Mouse (Mus musculus): Measurements from ENCODE around the gene Slc25a14. TPM values are rescaled to one million over a fixed set of nuclear protein-coding genes. Genes with fewer than 3 reads are reported as not detected.

Slc25a14 gene
- total RNA-seq, 2 experiments from 2014 or later, result 10.1 to 13.0 TPM

Small RNAs within 50 kb of the gene (microRNA-seq; reads per million reads assigned to microRNA genes)
- 0 reads per million in 2 experiments for gene Gm27828 (ENCODE audit: borderline number of aligned reads in 2 of 2)

Other genes with a start within 250 kb of the Slc25a14 start
- 10 to 100 TPM in 1 of 2 experiments, 1 to 10 TPM in 1; 9.9 to 14.6 TPM for gene Elf4, start 160.3 kb upstream of the Slc25a14 start, total RNA-seq (2021)
- 100 to 1,000 TPM; 142 to 233 TPM for gene Aifm1, start 109.8 kb upstream of the Slc25a14 start, total RNA-seq (2021)
- gene Rab33a, start 104.1 kb upstream of the Slc25a14 start, total RNA-seq (2021), result 10 to 100 TPM in 1 of 2 experiments, 1 to 10 TPM in 1; 8.2 to 47.1 TPM
- 10 to 100 TPM in 1 of 2 experiments, 1 to 10 TPM in 1; 7.9 to 10.3 TPM for gene Zfp280c, start 28.9 kb upstream of the Slc25a14 start, total RNA-seq (2021)
- gene Gpr119, start 51.1 kb downstream of the Slc25a14 start, total RNA-seq (2021), result not detected
- 1 to 10 TPM; 2.1 to 2.3 TPM for gene Rbmx2, start 71.6 kb downstream of the Slc25a14 start, total RNA-seq (2021)